Mouse (Mus musculus) gastrocnemius, postnatal 36 days (tissue): ENCODE results near the gene Rnf181. TPM values are rescaled to one million over a fixed set of nuclear protein-coding genes. Genes with fewer than 3 reads are reported as not detected.

Experiments used
- DNase-seq, 2 experiments: peaks; one replicate each; pipeline ENCODE4 v3.0.0; 2022
- intact Hi-C: fragments of 180-260 bp; cut with DNase I; formaldehyde crosslinking; loops from one replicate; pipeline ENCODE4 v1.15.1; 2025
- total RNA-seq, 2 experiments: library from RNA; stranded (reverse); gene quantifications; 2 replicates each; pipeline ENCODE4 v1.2.3; 2021

The Rnf181 gene
- total RNA-seq, 2 experiments from 2014 or later, result 23.7 to 24.2 TPM

GRCm38 (mm10) chr6:72362132-72363028, 4.4 kb downstream of the Rnf181 start:
- intact Hi-C loops, result no loop called here
- DNase-seq, result peak; percentile 89 to 93

- DNase-seq, result no peak
- intact Hi-C loops, result no loop called here
Measured at GRCm38 (mm10) chr6:72361121-72361551, 5.6 kb downstream of the Rnf181 start.

- intact Hi-C loops, result no loop called here
- no peak for DNase-seq
Measured at GRCm38 (mm10) chr6:72360599-72360935, 6.2 kb downstream of the Rnf181 start.

GRCm38 (mm10) chr6:72359891-72360598, 6.7 kb downstream of the Rnf181 start:
- intact Hi-C loops, result no loop called here
- no peak for DNase-seq

- DNase-seq, result no peak
- intact Hi-C loops, result no loop called here
Measured at GRCm38 (mm10) chr6:72359343-72359742, 7.4 kb downstream of the Rnf181 start.

GRCm38 (mm10) chr6:72358086-72358764, 8.5 kb downstream of the Rnf181 start:
- no peak for DNase-seq
- intact Hi-C loops, result no loop called here

- intact Hi-C loops, result no loop called here
- DNase-seq, result no peak
Measured at GRCm38 (mm10) chr6:72357164-72358079, 9.3 kb downstream of the Rnf181 start.

GRCm38 (mm10) chr6:72356001-72356532, 10.7 kb downstream of the Rnf181 start:
- no peak for DNase-seq
- intact Hi-C loops, result no loop called here

GRCm38 (mm10) chr6:72355066-72355911, 11.5 kb downstream of the Rnf181 start, which contains the start of gene Tmem150a:
TSS of gene Tmem150a (plus strand) at chr6:72355447.
- intact Hi-C loops, result no loop called here
- peak; percentile 81 to 90 for DNase-seq

GRCm38 (mm10) chr6:72354025-72354424, 12.7 kb downstream of the Rnf181 start:
- intact Hi-C loops, result no loop called here

GRCm38 (mm10) chr6:72352636-72353405, 13.9 kb downstream of the Rnf181 start:
- intact Hi-C loops, result no loop called here
- DNase-seq, result no peak

More at GRCm38 (mm10) chr6:72354025-72354424, 12.7 kb downstream of the Rnf181 start:
- DNase-seq, result no peak

GRCm38 (mm10) chr6:72350214-72350613, 16.5 kb downstream of the Rnf181 start:
- DNase-seq, result no peak
- intact Hi-C loops, result no loop called here

GRCm38 (mm10) chr6:72348411-72348810, 18.3 kb downstream of the Rnf181 start:
- DNase-seq, result no peak
- intact Hi-C loops, result no loop called here

GRCm38 (mm10) chr6:72347166-72347941, 19.4 kb downstream of the Rnf181 start, which contains the start of gene 0610030E20Rik:
TSS of gene 0610030E20Rik (plus strand) at chr6:72347317.
- intact Hi-C loops, result no loop called here
- peak; percentile 70 for DNase-seq

GRCm38 (mm10) chr6:72346261-72346660, 20.5 kb downstream of the Rnf181 start:
- no peak for DNase-seq
- intact Hi-C loops, result no loop called here

GRCm38 (mm10) chr6:72345633-72346032, 21.1 kb downstream of the Rnf181 start:
- DNase-seq, result no peak
- intact Hi-C loops, result no loop called here

GRCm38 (mm10) chr6:72345074-72345567, 21.6 kb downstream of the Rnf181 start, which contains the start of gene Usp39:
TSS of gene Usp39 (minus strand) at chr6:72345184.
- intact Hi-C loops, result no loop called here

More at GRCm38 (mm10) chr6:72345074-72345567, 21.6 kb downstream of the Rnf181 start, which contains the start of gene Usp39:
- DNase-seq, result peak; percentile 82 to 90
